Mouse (Mus musculus) hematopoietic stem cell, adult 5-6 weeks (primary cell): ENCODE results near the gene Hyou1. TPM values are rescaled to one million over a fixed set of nuclear protein-coding genes. Genes with fewer than 3 reads are reported as not detected.
A peak's percentile ranks its signal among the peaks of the same experiment; 100 is the strongest.
"Not testable (repeated sequence)": the region's sequence is repeated elsewhere in the genome, so short reads cannot be mapped to it uniquely, and the experiment has no call there.

Experiments used
- ATAC-seq, 2 experiments: fragments of 125-278 bp in 1 of 2; replicated peaks in 1 of 2; 2 replicates each; pipeline ENCODE4 v1.8.0; 2016 to 2017; ENCODE audit warnings: inconsistent platforms in 2 of 2, mild to moderate bottlenecking in 2 of 2, moderate number of reproducible peaks in 2 of 2, low read depth in 1 of 2, moderate TSS enrichment in 1 of 2; ENCODE audit not compliant: low FRiP score in 2 of 2, poor library complexity in 2 of 2, severe bottlenecking in 2 of 2, insufficient read depth in 1 of 2, low TSS enrichment in 1 of 2
- total RNA-seq: library from RNA; stranded (forward); fragments of 172-1452, 232-1000 nt; gene quantifications from 2 replicates; pipeline ENCODE4 v1.2.3, GENCODE M21; 2017

The Hyou1 gene
- total RNA-seq, 1 experiment from 2014 or later, result 56.5 TPM

DNA sequence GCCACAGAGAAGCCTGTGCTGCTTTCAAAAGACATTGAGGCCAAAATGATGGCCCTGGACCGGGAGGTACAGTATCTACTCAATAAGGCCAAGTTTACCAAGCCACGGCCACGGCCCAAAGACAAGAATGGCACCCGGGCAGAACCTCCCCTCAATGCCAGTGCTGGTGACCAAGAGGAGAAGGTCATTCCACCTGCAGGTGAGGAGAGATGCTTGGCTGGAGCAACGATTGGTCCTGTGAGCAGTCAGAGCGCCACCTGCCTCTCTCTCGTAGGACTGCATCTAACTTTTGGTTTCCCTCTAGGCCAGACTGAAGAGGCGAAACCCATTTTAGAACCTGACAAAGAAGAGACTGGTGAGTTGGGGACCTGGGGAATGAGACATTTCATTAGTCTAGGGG, 10.0 kb downstream of the Hyou1 start:
- peak in 1 of 2 experiments; percentile 57; a peak in 2 of 4 replicates for ATAC-seq

DNA sequence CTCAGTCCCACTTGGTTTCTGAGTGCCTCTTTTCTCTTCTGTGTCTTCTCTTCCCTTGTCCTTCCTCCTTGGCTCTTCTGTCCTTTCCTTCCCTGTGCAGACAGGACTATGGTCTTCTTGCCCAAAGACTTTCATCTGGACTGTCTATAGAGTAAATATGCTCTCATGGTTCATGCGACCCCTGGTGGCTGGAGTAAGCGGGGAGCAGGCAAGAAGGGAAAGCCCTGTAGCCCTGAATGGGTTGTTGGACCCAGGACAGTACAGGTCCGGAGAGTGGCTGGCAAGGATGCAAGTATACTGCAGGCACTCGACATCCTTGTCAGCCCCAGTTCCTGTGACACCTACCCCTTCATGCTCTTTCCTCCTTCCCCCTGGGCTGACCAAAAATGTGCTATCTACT, 12.2 kb downstream of the Hyou1 start:
- peak; percentile 62 to 68; a peak in 3 of 4 replicates for ATAC-seq

DNA sequence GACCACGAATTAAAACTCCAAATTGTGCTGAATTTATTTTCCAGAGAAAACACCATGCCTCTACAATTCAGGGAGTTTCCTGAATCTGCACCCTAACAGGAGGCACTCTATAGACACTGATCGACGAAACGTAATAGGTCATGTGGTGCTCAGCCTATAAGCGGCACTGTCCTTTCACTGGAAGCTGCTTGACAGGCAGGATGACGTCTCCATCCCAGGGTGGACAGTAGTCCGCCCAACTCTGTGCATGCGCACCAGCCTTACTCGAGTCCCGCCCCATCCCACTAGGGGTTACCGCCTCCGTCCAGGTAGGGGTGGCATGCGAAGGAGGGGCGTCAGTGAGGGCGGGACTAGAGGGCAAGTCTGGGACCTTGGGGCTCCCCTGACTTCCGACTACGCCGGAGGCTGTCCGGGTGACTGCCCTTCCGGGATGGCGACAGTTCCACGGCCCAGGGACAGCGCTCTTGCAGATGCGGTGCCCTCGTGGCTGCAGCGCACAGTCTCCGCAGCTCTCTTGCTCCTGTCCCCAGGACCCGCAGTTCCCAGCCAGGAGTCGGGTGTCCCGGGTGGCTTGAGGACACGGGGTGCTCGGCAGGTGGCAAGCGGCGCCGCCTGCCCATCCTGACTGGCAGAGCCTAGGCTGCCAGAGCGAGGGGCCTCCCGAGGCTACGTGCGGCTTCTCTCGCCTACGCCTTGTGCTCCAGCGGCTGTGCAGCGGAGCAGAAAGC, 17.6 kb downstream of the Hyou1 start, which contains the start of gene Slc37a4:
Gene Slc37a4, plus strand, starts transcription at position 169 of the 728 bp plus-strand sequence.
- ATAC-seq, result peak; percentile 97 to 99

DNA sequence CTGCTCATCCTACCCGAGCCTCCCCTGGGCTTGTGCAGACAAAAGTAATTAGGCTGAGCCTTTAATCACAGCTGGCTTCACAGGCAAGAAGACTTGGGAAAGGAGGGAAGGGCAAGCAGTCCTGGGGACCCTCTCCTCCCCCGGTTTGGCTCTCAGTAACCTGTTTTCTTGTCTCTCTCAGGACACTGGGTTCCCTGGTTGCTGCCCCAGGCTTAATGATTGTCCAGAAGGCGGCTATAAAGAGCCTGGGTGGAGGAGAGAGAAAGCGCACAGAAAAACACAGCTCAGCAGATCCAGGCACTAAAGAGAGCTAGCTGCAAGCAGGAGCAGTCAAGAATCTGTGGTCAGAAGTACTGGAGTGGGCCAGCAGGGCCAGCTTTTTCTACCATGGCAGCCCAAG, 18.8 kb downstream of the Hyou1 start:
- no peak for ATAC-seq

DNA sequence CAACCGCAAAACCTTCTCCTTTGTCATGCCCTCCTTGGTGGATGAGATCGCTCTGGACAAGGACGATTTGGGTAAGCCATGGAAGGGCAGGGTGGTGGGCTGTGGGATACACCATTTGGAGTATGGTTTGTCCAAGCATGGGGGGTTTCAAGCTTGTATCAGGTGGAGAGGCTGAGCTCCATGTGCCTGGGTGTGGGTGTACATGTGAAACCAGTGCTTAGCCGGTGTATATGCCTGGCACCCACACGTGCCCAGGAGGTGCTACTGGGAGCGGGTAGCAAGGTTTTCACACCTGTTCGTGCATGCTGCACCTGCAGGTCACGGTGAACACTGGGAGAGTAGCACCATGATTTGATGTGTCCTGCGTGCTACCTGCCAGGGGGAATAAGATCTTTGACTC, 19.3 kb downstream of the Hyou1 start:
- no peak for ATAC-seq

DNA sequence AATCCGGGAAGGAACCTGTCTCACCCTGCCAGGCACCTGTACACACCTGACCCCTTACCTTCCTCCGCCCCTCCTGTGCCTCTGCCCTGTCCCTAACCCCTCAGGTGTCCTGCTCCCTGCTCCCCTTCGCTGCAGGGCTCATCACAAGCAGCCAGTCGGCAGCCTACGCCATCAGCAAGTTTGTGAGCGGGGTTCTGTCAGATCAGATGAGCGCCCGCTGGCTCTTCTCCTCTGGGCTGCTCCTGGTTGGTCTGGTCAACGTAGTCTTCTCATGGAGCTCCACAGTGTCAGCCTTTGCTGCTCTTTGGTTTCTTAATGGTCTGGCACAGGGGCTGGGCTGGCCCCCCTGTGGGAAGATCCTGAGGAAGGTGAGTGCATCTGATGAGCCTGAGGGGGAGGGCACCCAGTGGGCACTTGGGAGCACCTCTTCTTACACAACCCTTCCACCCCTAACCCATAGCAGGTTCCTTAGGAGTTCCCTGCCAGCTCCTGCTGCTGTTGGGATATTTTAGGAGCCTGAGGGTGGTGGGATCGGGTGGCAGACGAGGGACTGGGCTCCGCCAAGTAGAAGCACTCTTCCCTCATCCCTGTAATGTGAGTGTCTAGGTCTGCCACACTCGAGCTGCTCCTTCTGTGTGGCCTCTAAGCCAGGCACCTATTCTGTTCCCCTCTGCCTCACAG, 20.0 kb downstream of the Hyou1 start:
- no peak for ATAC-seq

DNA sequence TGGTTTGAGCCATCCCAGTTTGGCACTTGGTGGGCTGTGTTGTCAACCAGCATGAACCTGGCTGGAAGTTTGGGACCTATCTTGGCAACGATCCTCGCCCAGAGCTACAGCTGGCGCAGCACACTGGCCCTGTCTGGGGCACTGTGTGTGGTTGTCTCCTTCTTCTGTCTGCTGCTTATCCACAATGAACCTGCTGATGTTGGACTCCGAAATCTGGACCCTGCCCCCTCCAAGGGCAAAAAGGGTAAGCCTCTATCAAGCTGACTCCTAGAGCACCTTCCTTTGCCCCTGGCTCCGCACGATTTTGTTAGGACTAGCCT, 20.5 kb downstream of the Hyou1 start:
- no peak for ATAC-seq

DNA sequence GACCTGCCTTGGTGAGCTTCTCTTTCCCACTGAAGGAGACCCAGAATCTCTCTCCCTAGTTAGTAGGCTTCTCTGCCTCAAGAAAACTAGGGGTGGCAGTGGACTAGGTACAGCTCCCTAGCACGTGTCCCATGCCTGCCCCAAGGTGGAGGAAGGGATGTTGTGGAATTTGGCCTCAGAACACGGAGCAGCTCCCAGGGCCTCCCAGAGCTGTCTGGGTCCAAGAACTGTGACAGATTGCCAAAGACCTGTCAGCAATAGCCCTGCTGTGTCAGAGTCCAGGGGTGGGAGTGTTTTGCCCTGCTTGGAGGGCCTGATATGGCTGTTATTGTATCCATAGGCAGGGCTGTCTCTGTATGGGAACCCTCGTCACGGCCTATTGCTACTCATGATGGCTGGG, 21.8 kb downstream of the Hyou1 start:
- no peak for ATAC-seq

DNA sequence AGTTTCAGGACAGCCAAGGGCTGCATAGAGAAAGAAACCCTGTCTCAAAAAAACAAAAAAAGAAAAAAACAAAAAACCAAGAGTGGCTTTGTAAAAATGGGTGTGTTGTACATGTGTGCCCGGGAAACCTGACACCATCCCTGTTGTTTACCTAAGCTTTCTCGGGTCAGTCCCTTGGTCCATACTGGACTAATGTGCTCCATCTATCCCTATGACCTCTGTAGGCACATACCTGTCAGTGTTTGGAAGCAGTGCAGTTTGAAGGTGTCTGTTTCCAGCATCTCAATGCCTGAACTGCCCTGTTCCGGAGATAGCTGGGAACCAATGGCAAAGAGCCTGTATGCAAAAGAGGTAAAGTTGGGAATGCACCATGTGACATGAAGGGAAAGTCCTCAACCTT, 25.7 kb downstream of the Hyou1 start:
- no peak for ATAC-seq

DNA sequence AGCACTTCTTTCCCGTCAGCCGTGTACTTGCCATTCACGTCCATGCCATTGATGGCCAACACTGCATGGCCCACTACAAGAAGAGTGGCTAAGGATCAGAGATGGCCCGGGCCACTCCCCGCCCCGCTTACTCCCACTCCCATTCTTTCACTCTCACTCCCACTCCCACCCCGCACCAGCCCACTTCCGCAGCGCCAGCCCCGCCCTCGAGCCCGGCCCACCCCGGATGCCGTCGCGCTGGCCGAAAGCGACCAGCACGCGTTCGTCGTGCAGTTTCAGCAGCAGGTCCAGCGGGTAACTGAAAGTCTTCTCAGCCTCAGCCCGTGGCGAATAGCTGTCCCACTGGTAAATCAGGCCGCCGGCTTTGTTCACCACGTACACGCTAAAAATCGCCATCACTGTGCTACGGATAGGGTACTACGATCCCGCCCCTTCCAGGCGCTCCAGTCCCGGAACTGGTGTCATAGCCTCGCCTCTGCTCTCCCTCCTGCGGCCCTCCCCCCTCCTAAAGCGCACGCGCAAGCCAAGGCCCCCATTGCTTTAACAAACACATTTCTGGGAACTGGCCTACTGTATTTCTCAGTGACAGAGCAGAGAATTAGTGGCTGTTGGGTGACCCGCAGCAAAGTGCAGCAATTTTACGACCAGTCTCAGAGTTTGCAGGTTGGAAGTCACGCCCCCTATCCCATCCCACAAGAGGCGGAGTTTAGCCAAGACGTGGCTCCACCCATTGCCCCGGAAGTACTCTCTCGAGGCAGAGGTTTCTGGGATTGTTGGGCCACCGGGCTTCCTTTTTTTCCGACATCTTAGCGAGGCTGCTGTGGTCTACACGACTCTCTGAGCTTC, 27.8 kb downstream of the Hyou1 start, which contains the start of the genes Rps25 and Trappc4:
Gene Rps25, plus strand, starts transcription at position 234 of the 846 bp plus-strand sequence.
Gene Trappc4, minus strand, starts transcription at position 695 of the 846 bp plus-strand sequence.
- ATAC-seq, result peak; percentile 94

DNA sequence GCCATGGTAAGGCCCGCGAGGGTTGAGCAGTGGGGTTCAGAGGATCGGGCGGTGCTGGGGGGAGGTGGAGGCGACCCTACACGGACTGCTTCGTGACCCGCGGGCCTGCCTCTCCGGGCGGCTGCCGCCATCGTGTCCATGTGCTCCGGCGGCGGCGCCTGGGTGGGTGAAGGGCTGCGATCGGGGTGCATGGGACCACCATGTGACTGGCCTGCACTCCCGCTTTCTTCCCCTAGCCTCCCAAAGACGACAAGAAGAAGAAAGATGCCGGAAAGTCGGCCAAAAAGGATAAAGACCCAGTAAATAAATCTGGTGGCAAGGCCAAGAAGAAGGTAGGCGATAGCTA, 28.4 kb downstream of the Hyou1 start:
- ATAC-seq, result peak in 1 of 2 experiments; percentile 22; a peak in 1 of 4 replicates

DNA sequence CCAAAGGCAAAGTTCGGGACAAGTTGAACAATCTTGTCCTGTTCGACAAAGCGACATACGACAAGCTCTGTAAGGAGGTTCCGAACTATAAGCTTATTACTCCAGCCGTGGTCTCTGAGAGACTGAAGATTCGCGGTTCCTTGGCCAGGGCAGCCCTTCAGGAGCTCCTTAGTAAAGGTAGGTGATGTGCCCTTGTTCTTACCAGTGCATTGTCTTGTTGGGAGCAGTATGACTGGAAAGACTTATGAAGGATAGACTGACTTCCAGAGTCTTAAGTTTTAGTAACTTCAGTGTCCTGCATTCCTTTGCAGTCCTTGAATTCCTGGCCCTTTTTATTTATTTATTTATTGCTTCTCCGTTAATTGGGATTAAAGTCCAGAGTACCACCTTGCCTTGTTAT, 29.4 kb downstream of the Hyou1 start:
- ATAC-seq, result not testable (repeated sequence)

DNA sequence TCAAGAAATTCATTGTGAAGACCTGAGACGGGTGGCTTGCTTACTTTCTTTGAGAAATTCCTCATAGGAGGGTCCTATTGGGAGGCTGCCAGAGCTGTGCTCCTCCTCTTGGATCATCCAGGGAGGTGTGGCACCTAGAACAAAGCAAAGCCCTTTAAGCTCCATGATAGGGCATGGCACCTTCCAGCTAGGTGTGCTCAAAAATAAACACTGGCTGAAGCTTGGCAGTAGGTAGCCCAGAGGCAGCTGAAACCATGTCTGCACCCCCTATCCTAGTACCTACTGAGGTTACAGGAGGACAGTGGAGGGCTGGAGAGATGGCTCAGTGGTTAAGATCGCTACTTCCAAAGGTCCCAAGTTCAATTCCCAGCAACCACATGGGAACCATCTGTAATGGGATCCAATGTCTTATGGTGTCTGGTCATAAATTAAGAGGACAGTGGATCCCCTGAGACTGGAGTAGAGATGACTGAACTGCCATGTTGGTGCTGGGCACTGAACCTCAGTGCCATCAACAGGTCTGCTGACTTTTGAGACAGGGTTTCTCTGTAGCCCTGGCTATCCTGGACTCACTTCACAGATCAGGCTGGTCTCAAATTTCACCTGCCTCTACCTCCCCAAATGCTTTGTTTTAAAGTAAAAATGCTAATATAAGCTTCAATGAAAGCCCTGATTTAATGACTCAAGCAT, 31.5 kb downstream of the Hyou1 start:
- no peak for ATAC-seq

DNA sequence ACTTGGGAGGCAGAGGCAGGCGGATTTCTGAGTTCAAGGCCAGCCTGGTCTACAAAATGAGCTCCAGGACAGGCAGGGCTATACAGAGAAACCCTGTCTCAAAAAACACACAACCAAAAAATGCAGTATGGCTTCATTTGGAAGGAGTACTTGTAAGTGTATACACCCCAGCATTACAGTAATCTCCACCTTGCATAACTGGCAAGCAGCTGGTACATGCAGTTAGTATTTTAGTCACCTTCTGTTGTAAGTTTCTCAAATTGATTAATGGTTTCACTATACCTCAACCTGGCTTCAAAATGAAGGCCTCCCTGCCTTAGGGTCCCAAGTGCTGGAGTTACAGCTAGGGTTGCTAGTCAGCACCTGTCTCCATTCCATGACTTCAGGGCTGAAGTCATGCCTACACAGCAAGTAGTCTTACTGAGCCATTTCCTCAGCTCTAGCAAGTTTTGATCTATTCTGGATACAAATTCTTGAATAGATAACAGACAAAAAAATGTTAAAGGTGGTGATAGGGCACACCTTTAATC, 32.4 kb downstream of the Hyou1 start:
- no peak for ATAC-seq

DNA sequence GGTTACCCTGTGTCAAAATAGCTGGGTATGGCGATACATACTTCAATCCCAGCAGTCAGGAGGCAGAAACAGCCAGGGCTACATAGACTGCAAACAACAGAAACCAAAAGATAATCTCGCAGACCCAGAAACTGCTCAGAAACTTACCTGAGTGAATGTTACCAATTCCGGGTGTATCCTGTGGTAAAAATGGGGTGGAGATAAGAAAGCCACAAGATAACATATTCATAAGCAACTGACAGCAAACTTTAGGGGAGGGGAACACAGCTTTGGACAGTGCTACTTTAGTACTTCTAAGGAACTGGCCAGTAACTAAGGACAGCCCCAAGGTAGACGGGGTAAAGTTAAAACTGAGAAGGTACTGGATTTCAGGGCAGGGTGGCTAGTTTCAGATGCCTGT, 33.0 kb downstream of the Hyou1 start:
- ATAC-seq, result no peak

DNA sequence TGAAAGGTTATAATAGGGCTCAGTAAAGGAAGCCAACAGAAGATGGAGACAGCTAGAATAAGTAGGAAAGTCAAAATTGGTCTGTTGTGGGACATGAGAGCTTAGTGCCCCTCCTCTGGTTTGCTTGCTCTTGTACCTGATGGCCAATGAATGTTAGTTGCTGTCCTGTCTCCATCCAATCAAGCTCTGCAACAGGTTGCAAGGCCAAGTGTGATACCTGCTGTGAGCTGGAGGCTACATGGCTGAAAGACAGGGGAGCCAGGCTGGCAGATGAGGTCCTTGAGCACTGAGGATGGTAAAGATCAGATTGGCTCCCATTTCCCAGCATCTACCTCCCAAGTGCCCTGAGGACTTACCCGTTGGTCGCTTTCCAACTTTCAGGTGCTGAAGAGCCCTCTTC, 33.5 kb downstream of the Hyou1 start:
- ATAC-seq, result no peak

DNA sequence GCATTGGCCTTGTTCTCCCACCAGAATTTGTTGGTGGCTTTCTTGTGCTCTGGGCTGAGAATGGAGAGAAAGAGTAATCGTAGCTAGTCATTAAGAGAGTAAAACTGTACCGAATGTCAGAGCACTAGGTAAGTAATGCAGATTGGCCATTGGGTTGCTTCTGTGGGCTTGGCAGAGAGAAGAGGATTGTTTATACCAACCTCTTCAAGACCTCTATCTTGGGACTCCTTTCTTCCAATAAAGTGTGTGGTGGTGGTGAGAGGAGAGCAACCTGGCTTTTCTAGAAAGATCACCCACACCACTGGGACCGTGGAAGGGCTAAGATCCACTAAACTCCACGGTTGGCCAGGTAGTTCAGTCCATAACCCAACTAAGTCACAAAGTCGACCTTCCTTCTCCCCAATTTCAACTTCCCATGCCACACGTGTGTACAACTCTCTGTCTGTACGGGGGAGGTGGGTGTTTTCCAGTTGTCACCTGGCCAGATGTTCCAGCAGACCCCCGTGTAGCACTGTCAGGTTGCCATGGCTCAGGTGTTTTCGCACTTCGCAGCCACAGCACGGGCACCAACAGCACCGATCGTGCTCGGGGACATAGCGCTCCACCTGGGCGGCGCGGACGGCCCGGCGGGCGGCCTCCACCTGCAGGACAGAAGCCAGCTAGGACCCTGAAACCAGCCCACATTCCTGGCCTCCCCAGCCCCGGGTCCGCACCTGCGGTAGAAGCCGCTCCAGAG, 38.0 kb downstream of the Hyou1 start:
- ATAC-seq, result no peak
